Mouse (Mus musculus): ENCODE results near the gene Cecr2.

Gene Cecr2

GRCm38 (mm10) chr6:120667911-120668310 is 1.7 kb downstream of the Cecr2 start:
- no peak for DNase-seq (ENCODE audit: low spot score)

GRCm38 (mm10) chr6:120674121-120674520 is 8.0 kb downstream of the Cecr2 start:
- peak; percentile 56 for DNase-seq (ENCODE audit: low spot score)

GRCm38 (mm10) chr6:120674881-120675280 is 8.7 kb downstream of the Cecr2 start:
- peak; percentile 48 for DNase-seq (ENCODE audit: low spot score)

- no peak for DNase-seq (ENCODE audit: low spot score)
Measured at GRCm38 (mm10) chr6:120675979-120676378, 9.8 kb downstream of the Cecr2 start.

- no peak for DNase-seq (ENCODE audit: low spot score)
Measured at GRCm38 (mm10) chr6:120683351-120683750, 17.2 kb downstream of the Cecr2 start.

- no peak for DNase-seq (ENCODE audit: low spot score)
Measured at GRCm38 (mm10) chr6:120684750-120685149, 18.6 kb downstream of the Cecr2 start.

- DNase-seq (ENCODE audit: low spot score): no peak
Measured at GRCm38 (mm10) chr6:120686872-120687650, 20.9 kb downstream of the Cecr2 start.

GRCm38 (mm10) chr6:120700221-120700620 is 34.1 kb downstream of the Cecr2 start:
- no peak for DNase-seq (ENCODE audit: low spot score)

- no peak for DNase-seq (ENCODE audit: low spot score)
Measured at GRCm38 (mm10) chr6:120704376-120704775, 38.2 kb downstream of the Cecr2 start.

GRCm38 (mm10) chr6:120708759-120709158 is 42.6 kb downstream of the Cecr2 start:
- DNase-seq (ENCODE audit: low spot score): no peak

- DNase-seq (ENCODE audit: low spot score): no peak
Measured at GRCm38 (mm10) chr6:120714806-120715205, 48.6 kb downstream of the Cecr2 start.

- DNase-seq (ENCODE audit: low spot score): no peak
Measured at GRCm38 (mm10) chr6:120715227-120715626, 49.1 kb downstream of the Cecr2 start.

- no peak for DNase-seq (ENCODE audit: low spot score)
Measured at GRCm38 (mm10) chr6:120715851-120716250, 49.7 kb downstream of the Cecr2 start.

GRCm38 (mm10) chr6:120716531-120716984 is 50.4 kb downstream of the Cecr2 start:
- DNase-seq (ENCODE audit: low spot score): no peak

- peak; percentile 31 for DNase-seq (ENCODE audit: low spot score)
Measured at GRCm38 (mm10) chr6:120725986-120726385, 59.8 kb downstream of the Cecr2 start.

GRCm38 (mm10) chr6:120736011-120736410 is 69.8 kb downstream of the Cecr2 start:
- no peak for DNase-seq (ENCODE audit: low spot score)

- peak; percentile 80 for DNase-seq (ENCODE audit: low spot score)
Measured at GRCm38 (mm10) chr6:120736566-120736965, 70.4 kb downstream of the Cecr2 start.

GRCm38 (mm10) chr6:120743130-120743529 is 77.0 kb downstream of the Cecr2 start:
- no peak for DNase-seq (ENCODE audit: low spot score)

GRCm38 (mm10) chr6:120744266-120744665 is 78.1 kb downstream of the Cecr2 start:
- DNase-seq (ENCODE audit: low spot score): no peak

GRCm38 (mm10) chr6:120746416-120746815 is 80.2 kb downstream of the Cecr2 start:
- no peak for DNase-seq (ENCODE audit: low spot score)

- no peak for DNase-seq (ENCODE audit: low spot score)
Measured at GRCm38 (mm10) chr6:120761151-120761550, 95.0 kb downstream of the Cecr2 start.

GRCm38 (mm10) chr6:120769972-120770371 is 103.8 kb downstream of the Cecr2 start:
- no peak for DNase-seq (ENCODE audit: low spot score)

- DNase-seq (ENCODE audit: low spot score): peak; percentile 28
Measured at GRCm38 (mm10) chr6:120771366-120771765, 105.2 kb downstream of the Cecr2 start.

- peak; percentile 38 for DNase-seq (ENCODE audit: low spot score)
Measured at GRCm38 (mm10) chr6:120772025-120772424, 105.9 kb downstream of the Cecr2 start.
